Mouse (Mus musculus) neutrophil, adult 5-6 weeks (primary cell): Measurements from ENCODE around the gene Zscan12. TPM values are rescaled to one million over a fixed set of nuclear protein-coding genes. Genes with fewer than 3 reads are reported as not detected.
A peak's percentile ranks its signal among the peaks of the same experiment; 100 is the strongest.

Experiments used
- ATAC-seq: fragments of 151-379, 151-347 bp; 2 replicates; pipeline ENCODE4 v1.8.0; 2017; ENCODE audit warnings: mild to moderate bottlenecking, moderate TSS enrichment; ENCODE audit not compliant: insufficient number of reproducible peaks, poor library complexity, low FRiP score, severe bottlenecking; ENCODE audit errors: extremely low read depth
- total RNA-seq: library from RNA; stranded (forward); fragments of 200-1000 nt; gene quantifications from 2 replicates; pipeline ENCODE4 v1.2.3, GENCODE M21; 2017

The Zscan12 gene
- total RNA-seq, 1 experiment from 2014 or later = 2.7 TPM

GRCm38 (mm10) chr13:21397486-21397885, 34.9 kb downstream of the Zscan12 start:
- ATAC-seq = no peak

DNA sequence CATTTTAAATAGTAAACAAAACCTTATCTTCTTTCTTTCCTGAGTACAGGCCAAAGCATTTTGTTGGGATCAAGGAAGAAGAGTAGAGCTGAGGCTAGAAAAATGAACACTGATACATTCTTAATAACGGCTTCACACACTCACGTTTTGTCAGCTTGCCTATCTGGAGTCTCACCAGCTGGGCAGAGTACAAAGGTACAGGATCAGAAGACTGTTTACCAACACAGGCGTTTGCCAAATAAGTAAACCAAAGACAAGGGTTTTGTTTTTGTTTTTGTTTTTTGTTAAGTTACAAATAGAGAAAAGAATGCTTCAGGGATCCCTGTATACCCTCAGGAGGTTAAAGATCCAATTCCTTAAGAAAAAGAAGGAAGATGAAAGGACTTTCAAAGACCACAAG, 38.5 kb downstream of the Zscan12 start:
- ATAC-seq = no peak

- ATAC-seq = no peak
These were observed 39.1 kb downstream of the Zscan12 start for GRCm38 (mm10) chr13:21401636-21402286.

DNA sequence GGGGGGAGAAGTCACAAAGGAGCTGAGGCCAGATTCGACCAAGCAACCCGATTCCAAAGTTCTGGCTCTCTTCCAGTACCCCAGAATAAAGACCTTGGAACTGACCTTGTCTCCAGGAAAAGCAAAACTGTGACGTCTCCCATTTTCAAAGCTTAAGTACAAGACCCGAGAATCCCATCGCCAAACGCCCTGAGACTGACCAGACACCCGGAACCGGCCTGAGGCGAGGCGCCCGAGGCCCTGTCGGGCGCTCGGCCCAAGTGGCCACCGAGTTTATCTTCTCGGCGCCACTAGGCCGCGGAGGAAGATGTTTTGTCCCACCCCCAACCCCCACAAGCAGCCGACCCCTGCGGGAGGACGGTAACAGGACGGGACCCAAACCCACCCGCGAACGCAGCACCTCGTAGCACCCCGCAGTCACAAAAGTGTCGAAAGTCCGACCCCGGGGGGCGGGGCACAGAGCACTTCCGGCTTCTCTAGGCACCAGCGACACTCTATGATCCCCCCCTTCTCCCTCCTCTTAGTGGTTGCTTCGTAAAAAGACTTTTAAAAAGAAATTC, 39.7 kb downstream of the Zscan12 start, which contains the start of gene Zkscan3:
Gene Zkscan3, minus strand, starts transcription at position 469 of the 560 bp plus-strand sequence.
- ATAC-seq = peak; percentile 93

DNA sequence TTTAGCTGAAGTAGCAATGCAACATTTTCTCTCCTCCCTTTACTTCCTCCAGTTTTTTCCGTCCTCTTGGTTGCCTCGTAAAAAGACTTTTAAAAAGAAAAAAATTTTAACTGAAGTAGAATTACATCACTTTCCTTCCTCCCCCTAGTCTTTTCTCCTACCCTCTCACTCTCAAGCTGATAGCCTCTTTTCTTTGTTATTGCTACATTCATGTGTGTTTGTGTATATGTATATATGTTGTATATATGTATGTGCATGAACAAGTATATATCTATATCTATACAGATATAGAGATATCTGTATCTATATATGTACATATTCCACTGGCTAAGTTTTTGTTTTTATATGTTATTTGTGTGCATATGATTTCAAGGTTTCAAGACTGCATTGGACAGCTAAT, 40.2 kb downstream of the Zscan12 start:
- ATAC-seq = no peak

GRCm38 (mm10) chr13:21407341-21407740, 44.7 kb downstream of the Zscan12 start:
- no peak for ATAC-seq

DNA sequence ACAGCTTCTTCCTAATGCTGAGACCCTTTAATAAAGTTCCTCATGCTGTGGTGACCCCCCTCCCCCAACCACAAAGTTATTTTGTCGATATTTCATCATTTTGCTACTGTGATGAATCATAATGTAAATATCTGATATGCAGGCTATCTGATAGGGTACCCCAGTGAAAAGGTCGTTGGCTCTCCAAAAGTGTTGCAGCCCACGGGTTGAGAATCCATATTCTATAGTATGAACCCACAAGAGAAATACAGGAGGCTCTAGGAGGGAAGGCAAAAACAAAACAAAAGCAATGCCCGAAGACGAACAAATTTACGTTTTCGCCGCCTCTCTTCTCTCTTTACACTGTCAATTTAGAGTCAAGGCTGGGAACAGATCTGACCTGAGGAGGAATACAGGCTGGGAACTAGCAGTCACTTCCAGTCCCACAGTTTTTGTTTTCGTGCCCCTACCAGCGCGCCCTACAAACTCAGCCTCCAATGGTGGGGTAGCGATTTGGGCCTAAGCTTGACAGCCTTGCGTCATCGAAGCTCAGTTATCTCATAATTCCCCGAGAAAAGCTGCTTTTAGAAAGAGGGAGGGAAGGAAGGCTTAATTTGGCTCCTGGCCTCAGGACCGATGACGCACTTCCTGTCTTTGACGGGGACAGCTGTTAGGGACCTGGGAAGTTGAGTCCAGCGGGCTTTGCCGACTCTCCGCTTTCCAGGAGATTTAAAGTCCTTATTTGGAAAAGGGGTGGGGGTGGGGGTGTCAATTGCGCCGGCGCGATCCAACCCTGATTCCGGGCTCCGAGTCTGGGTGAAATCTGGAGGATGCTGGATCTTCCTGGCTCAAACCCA, 45.6 kb downstream of the Zscan12 start:
- ATAC-seq = peak; percentile 41; the same call in 1 of the 2 replicates

DNA sequence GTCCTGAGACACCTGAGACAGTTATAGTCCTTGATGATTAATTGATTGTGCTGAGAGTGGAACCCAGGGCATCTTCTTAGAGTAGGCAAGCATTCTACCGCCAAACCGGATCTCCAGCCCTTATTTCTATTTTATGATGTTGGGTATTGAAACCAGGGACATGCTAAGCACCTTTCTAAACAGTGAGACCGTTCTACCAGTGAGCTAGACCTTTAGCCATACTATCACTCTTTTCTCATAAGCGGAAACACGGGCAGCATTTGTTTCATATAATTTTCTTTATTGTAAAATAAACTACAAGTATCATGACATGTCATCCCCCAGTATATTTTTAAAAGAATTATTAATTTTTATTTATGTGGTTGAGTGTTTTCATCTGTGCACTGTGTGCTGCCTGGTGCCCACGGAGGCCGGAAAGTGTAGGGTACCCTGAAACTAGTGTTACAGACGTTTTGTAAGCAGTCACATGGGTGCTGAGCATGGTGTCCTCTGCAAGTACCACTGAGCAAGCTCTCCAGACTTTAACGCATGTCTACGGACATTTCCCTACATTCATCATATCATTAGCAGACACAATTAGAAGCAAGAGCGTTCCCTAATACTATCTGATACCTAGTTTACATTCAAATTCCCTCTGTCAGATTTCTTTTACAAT, 46.3 kb downstream of the Zscan12 start:
- no peak for ATAC-seq

DNA sequence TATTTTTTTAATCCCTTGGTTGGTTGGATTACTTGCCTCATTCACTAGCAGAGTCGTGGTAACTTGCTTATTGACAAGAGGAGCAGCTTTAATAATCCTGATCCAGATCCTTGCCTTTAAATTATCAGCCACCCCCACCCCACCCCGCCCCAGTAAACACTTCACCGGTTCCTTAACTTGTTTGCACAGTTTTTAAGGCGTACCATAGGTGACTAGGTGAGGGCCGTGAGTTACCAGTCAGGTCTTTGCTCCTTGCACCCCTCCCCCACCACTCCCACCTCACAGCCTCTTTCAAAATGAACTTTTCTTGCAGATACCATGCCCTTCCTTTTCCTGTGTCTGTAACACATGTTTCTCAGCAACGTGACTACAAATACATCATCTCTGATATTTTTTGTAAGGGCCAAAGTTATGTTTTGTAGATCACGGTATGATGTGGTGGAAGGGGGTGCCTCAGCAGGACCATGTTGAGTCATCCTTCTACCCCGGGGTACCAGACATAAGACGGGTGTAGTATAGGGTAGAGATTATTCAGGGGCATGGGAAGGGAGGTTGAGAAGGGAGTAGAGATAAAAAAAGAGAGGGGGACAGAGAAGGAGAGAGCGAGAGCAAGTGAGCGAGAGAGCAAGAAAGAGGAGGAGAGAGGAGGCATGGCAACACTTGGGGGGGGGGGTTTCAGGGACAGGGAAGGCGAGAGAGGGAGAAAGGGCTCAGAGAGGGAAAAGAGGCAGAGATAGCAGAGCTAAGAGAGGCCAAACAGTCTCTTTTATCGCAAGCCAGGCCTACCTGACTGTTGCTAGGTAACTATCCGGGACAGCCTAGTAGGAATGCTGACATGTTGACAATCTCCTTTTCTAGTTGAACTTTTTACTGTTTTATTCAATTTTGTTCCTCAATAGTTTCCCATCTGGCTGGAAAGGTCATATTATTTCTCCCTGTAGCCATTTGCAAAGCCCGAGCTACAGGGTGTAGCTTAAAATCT, 51.9 kb downstream of the Zscan12 start:
- ATAC-seq = no peak

DNA sequence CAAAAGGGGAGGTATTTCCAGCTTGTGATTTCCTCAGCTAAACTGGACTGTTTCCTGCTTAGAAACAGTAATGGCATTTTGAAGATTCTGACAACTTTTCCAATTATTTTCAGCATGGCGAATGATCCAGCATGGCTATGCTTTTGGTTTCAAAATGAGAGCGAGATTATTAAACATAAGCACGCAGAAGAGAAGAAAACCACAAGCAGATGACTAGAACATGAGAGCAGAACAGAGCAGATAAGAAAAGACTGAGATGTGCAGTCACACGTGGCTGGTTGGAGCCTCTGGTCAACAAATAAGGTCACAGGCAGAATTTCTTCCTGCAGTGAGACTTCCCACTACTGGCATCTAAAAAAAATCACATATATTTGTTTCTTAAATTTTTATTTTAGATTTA, 52.6 kb downstream of the Zscan12 start:
- ATAC-seq = no peak

- no peak for ATAC-seq
These were observed 53.1 kb downstream of the Zscan12 start for GRCm38 (mm10) chr13:21415750-21416149.

GRCm38 (mm10) chr13:21417298-21418010, 54.8 kb downstream of the Zscan12 start:
- no peak for ATAC-seq

DNA sequence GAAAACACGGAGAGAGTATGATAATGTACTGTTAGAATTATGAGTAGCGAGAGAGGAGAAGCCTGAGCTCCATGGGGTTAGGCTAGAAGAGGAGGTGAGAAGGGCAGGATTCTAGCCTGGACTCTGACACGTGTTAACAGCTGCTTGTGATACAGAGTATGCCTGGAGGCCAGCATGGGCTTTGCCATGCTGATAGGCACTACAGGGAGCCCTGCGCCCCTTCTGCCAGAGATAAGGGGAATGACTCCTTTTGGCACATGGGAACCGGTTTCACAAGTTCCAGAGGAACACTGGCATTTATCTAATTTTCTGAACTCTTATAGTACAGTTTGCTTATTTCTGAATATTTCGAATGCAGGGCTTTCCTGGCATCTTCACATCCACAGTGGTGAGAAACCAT, 56.2 kb downstream of the Zscan12 start:
- ATAC-seq = no peak

Other genes with a start within 250 kb of the Zscan12 start
- gene Olfr263, start 233.2 kb upstream of the Zscan12 start, total RNA-seq = not detected in 2 replicates
- gene Olfr1368, start 217.0 kb upstream of the Zscan12 start, total RNA-seq = not detected in 2 replicates
- gene Trim27, start 183.4 kb upstream of the Zscan12 start, total RNA-seq = 85.7 and 96.0 TPM in 2 replicates
- not detected in 2 replicates for gene Gpx5, start 70.1 kb upstream of the Zscan12 start, total RNA-seq
- not detected in 2 replicates for gene Gpx6, start 50.7 kb upstream of the Zscan12 start, total RNA-seq
- not detected in 2 replicates for gene Olfr1367, start 15.9 kb upstream of the Zscan12 start, total RNA-seq
- gene Zkscan3, start 39.9 kb downstream of the Zscan12 start, total RNA-seq = 44.9 and 53.7 TPM in 2 replicates
- gene Pgbd1, start 78.2 kb downstream of the Zscan12 start, total RNA-seq = 0.23 and 0.37 TPM in 2 replicates
- 32.8 and 34.2 TPM in 2 replicates for gene Zscan26, start 90.9 kb downstream of the Zscan12 start, total RNA-seq
- 0.49 TPM in 1 of 2 replicates, not detected in the other for gene Nkapl, start 105.7 kb downstream of the Zscan12 start, total RNA-seq
- not detected in 2 replicates for gene Zkscan4, start 116.1 kb downstream of the Zscan12 start, total RNA-seq
- not detected in 2 replicates for gene Gm10065, start 116.6 kb downstream of the Zscan12 start, total RNA-seq
- 1.1 and 1.7 TPM in 2 replicates for gene AK157302, start 132.4 kb downstream of the Zscan12 start, total RNA-seq
- gene Gm11273, start 138.6 kb downstream of the Zscan12 start, total RNA-seq = not detected in 2 replicates
- 6.9 TPM in 2 replicates for gene Zkscan8, start 168.3 kb downstream of the Zscan12 start, total RNA-seq
- not detected in 2 replicates for gene Olfr1366, start 180.0 kb downstream of the Zscan12 start, total RNA-seq
- gene Olfr1535, start 197.1 kb downstream of the Zscan12 start, total RNA-seq = not detected in 2 replicates
- gene Olfr1364, start 218.9 kb downstream of the Zscan12 start, total RNA-seq = not detected in 2 replicates